Mouse (Mus musculus) layer of hippocampus, postnatal 25 days (tissue): Measurements from ENCODE around the gene Aacs. TPM values are rescaled to one million over a fixed set of nuclear protein-coding genes. Genes with fewer than 3 reads are reported as not detected.
"Not testable (repeated sequence)": the region's sequence is repeated elsewhere in the genome, so short reads cannot be mapped to it uniquely, and the experiment has no call there.

Source experiments
- DNase-seq, 2 experiments: peaks; one replicate each; pipeline ENCODE4 v3.0.0; 2022; ENCODE audit warnings: mixed read lengths in 2 of 2, low spot score in 1 of 2; ENCODE audit errors: extremely low spot score in 1 of 2
- total RNA-seq, 2 experiments: library from RNA; stranded (reverse); gene quantifications; 2 replicates each; pipeline ENCODE4 v1.2.3; 2021

Gene Aacs
- total RNA-seq = 10 to 100 TPM; 62.5 to 66.7 TPM

- DNase-seq = peak; percentile 94 to 95
These were observed at the start of gene Aacs for GRCm38 (mm10) chr5:125475601-125476285. Aacs (plus strand) TSS chr5:125475814.

- no peak for DNase-seq
These were observed 49.3 kb upstream of the Aacs start for GRCm38 (mm10) chr5:125426343-125426742.

GRCm38 (mm10) chr5:125432324-125432723 is 43.3 kb upstream of the Aacs start:
- DNase-seq = not testable (repeated sequence)

- DNase-seq = peak; percentile 76 to 88
These were observed 41.7 kb upstream of the Aacs start, which contains the start of gene Dhx37 for GRCm38 (mm10) chr5:125433793-125434337. Dhx37 (minus strand) TSS chr5:125434121.

GRCm38 (mm10) chr5:125434347-125434746 is 41.3 kb upstream of the Aacs start:
- not testable (repeated sequence) for DNase-seq

GRCm38 (mm10) chr5:125440583-125441233 is 34.9 kb upstream of the Aacs start:
- no peak for DNase-seq

- DNase-seq = peak; percentile 45 to 56
These were observed 34.1 kb upstream of the Aacs start, which contains the start of gene Bri3bp for GRCm38 (mm10) chr5:125441234-125442114. Bri3bp (plus strand) TSS chr5:125441568.

- no peak for DNase-seq
These were observed 33.2 kb upstream of the Aacs start for GRCm38 (mm10) chr5:125442136-125442995.

GRCm38 (mm10) chr5:125443335-125443734 is 32.3 kb upstream of the Aacs start:
- no peak for DNase-seq

GRCm38 (mm10) chr5:125443915-125444314 is 31.7 kb upstream of the Aacs start:
- DNase-seq = no peak

GRCm38 (mm10) chr5:125444554-125444953 is 31.1 kb upstream of the Aacs start:
- DNase-seq = no peak

GRCm38 (mm10) chr5:125446344-125446743 is 29.3 kb upstream of the Aacs start:
- DNase-seq = no peak

- no peak for DNase-seq
These were observed 27.6 kb upstream of the Aacs start for GRCm38 (mm10) chr5:125448026-125448425.

- DNase-seq = no peak
These were observed 27.0 kb upstream of the Aacs start for GRCm38 (mm10) chr5:125448631-125449030.

- DNase-seq = no peak
These were observed 26.3 kb upstream of the Aacs start for GRCm38 (mm10) chr5:125449306-125449705.

- DNase-seq = no peak
These were observed 23.0 kb upstream of the Aacs start for GRCm38 (mm10) chr5:125452573-125452972.

- no peak for DNase-seq
These were observed 19.5 kb upstream of the Aacs start for GRCm38 (mm10) chr5:125456100-125456499.

GRCm38 (mm10) chr5:125457538-125457937 is 18.1 kb upstream of the Aacs start:
- DNase-seq = no peak

GRCm38 (mm10) chr5:125460574-125460973 is 15.0 kb upstream of the Aacs start:
- DNase-seq = no peak
